Mouse (Mus musculus): ENCODE measurements around the gene Slc23a3.
A peak's percentile ranks its signal among the peaks of the same experiment; 100 is the strongest.

Gene Slc23a3

DNA sequence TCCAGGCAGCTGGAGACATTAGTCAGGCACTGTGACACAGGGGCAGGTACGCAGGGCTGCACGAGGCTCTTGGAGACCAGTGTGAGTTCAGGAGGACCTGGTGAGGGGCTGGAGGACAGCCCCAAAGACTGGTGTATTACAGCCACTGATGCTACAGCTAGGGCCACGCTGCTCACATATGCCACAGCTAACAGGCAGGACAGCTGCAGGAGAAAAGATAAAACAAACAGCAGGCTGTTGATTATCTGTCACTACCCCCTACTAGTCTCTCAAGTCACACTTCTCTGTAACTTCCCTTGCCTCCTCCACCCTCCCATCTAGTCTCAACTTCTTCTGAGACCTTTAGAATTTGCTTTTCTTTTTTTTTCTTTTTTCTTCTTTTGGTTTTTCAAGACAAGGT is 3.0 kb upstream of the Slc23a3 start:
- no peak for DNase-seq

DNA sequence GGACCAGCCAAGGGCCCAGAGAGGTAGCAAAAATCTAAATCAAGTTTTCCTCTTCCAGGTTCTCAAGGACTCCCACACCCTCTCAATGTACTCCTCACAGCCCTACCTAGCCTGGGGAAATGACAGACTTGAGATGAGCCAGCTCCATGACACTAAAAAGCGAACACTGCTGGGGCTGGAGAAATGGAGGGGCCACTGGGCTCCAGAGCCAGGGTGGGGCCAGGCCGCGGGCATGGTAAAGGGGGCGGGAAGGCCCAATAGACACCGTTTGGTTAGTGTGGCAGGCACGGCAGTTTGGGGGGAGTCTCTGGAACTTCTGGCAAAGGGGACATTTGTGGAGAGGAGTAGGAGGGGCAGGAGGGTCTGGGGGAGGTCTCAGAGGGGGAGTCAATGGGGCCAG is 2.6 kb upstream of the Slc23a3 start:
- no peak for DNase-seq

- DNase-seq: no peak
These were observed 5.0 kb downstream of the Slc23a3 start for GRCm38 (mm10) chr1:75128641-75129040.

GRCm38 (mm10) chr1:75125418-75125817 is 8.3 kb downstream of the Slc23a3 start:
- DNase-seq: no peak

- peak; percentile 97 for DNase-seq
These were observed 9.1 kb downstream of the Slc23a3 start, which contains the start of gene Nhej1 for GRCm38 (mm10) chr1:75124346-75125321. Nhej1 (minus strand) TSS chr1:75125200.

GRCm38 (mm10) chr1:75122211-75122610 is 11.5 kb downstream of the Slc23a3 start:
- peak; percentile 19 for DNase-seq

Data from lung, postnatal 10 days (tissue).